Mouse (Mus musculus) thymus, postnatal 25 days (tissue): Measurements from ENCODE around the gene Olfr898.

Source experiments
- DNase-seq: peaks from one replicate; pipeline ENCODE4 v3.0.0; 2022

Gene Olfr898

GRCm38 (mm10) chr9:38348111-38348510, at the start of gene Olfr898:
Olfr898 (plus strand) TSS chr9:38348411.
- DNase-seq = no peak

- no peak for DNase-seq
Observed at GRCm38 (mm10) chr9:38328760-38329159, 19.5 kb upstream of the Olfr898 start, which contains the start of gene Olfr25. Olfr25 (plus strand) TSS chr9:38329060.

- DNase-seq = no peak
Observed at GRCm38 (mm10) chr9:38366596-38366995, 18.4 kb downstream of the Olfr898 start, which contains the start of gene Olfr250. Olfr250 (plus strand) TSS chr9:38366896.

GRCm38 (mm10) chr9:38376786-38377185, 28.6 kb downstream of the Olfr898 start, which contains the start of gene Olfr251:
Olfr251 (plus strand) TSS chr9:38377086.
- DNase-seq = no peak

GRCm38 (mm10) chr9:38401398-38401797, 53.2 kb downstream of the Olfr898 start, which contains the start of gene Olfr147:
Olfr147 (plus strand) TSS chr9:38401698.
- DNase-seq = no peak
